ENCODE assay signal across 31 mouse cellular contexts in the genomic region with DNA sequence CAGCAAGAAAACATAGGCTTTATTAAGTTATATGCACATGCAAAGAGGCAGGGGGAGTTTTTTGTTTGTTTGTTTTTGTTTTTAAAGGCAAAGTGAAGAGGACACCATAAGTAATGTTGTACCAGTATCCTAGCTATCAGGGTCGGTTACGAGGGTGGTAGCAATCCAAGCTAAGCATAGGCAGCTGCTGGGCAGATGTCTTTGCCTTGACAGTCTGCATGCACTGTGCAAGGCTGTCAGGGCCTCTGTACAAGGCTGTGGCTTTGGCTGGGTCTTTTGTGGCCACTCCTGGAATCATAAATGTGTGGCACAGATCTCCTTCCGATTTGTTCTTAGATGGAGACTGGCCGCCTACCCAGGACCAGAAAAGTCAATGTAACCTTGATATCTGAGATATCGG.
"Had no signal": no experiment of that assay in that cellular context is flagged by ENCODE, and none has a peak within 500 bp of the region (broad histone marks: within the 10 kb centered on the region; RNA-seq: fewer than 3 reads in every experiment).

No protein-coding gene starts in this region.

- H3K36me3 ChIP-seq: limb, embryonic 10.5 days; limb, embryonic 12.5 days; limb, embryonic 13.5 days; limb, embryonic 15.5 days; liver, embryonic 12.5 days; liver, embryonic 13.5 days; liver, embryonic 15.5 days; lung, embryonic 15.5 days; midbrain, embryonic 10.5 days; midbrain, embryonic 12.5 days; midbrain, embryonic 13.5 days; midbrain, embryonic 15.5 days; neural tube, embryonic 12.5 days had no signal

- H3K9ac ChIP-seq: limb, embryonic 12.5 days; limb, embryonic 13.5 days; limb, embryonic 15.5 days; liver, embryonic 12.5 days; liver, embryonic 13.5 days; liver, embryonic 14.5 days; liver, embryonic 15.5 days; liver, postnatal 0 days; lung, embryonic 14.5 days; lung, embryonic 15.5 days; midbrain, embryonic 12.5 days; midbrain, embryonic 13.5 days; midbrain, embryonic 15.5 days; neural tube, embryonic 12.5 days had no signal

- H3K27ac ChIP-seq: limb, embryonic 10.5 days; limb, embryonic 12.5 days; limb, embryonic 13.5 days; limb, embryonic 15.5 days; liver, embryonic 12.5 days; liver, embryonic 13.5 days; liver, embryonic 14.5 days; liver, embryonic 15.5 days; lung, embryonic 15.5 days; macrophage; midbrain, embryonic 10.5 days; midbrain, embryonic 12.5 days; midbrain, embryonic 13.5 days; midbrain, embryonic 15.5 days; neural tube, embryonic 12.5 days had no signal

- H3K4me2 ChIP-seq: limb, embryonic 12.5 days; limb, embryonic 13.5 days; limb, embryonic 15.5 days; liver, embryonic 11.5 days; liver, embryonic 12.5 days; liver, embryonic 13.5 days; liver, embryonic 15.5 days; lung, embryonic 14.5 days; lung, embryonic 15.5 days; midbrain, embryonic 11.5 days; midbrain, embryonic 12.5 days; midbrain, embryonic 13.5 days; midbrain, embryonic 15.5 days; neural tube, embryonic 12.5 days had no signal

- H3K4me1 ChIP-seq: limb, embryonic 10.5 days; limb, embryonic 12.5 days; liver, embryonic 12.5 days; liver, embryonic 13.5 days; liver, embryonic 15.5 days; lung, embryonic 15.5 days; midbrain, embryonic 10.5 days; midbrain, embryonic 12.5 days; midbrain, embryonic 13.5 days; midbrain, embryonic 15.5 days; neural tube, embryonic 12.5 days had no signal

- ATAC-seq: liver, embryonic 12.5 days; liver, postnatal 0 days; lung, postnatal 0 days; midbrain, embryonic 13.5 days; midbrain, embryonic 15.5 days; midbrain, embryonic 16.5 days had no signal

- H3K4me3 ChIP-seq: limb, embryonic 10.5 days; limb, embryonic 12.5 days; limb, embryonic 13.5 days; limb, embryonic 15.5 days; liver, embryonic 12.5 days; liver, embryonic 13.5 days; liver, embryonic 15.5 days; lung, embryonic 15.5 days; megakaryocyte, embryonic 14.5 days; midbrain, embryonic 10.5 days; midbrain, embryonic 12.5 days; midbrain, embryonic 13.5 days; midbrain, embryonic 15.5 days; neural tube, embryonic 12.5 days had no signal

- H3K27me3 ChIP-seq: limb, embryonic 12.5 days; limb, embryonic 13.5 days; limb, embryonic 15.5 days; liver, embryonic 13.5 days; liver, embryonic 15.5 days; lung, embryonic 15.5 days; midbrain, embryonic 12.5 days; midbrain, embryonic 13.5 days; midbrain, embryonic 15.5 days; neural tube, embryonic 12.5 days had no signal

- DNase-seq: left cerebral cortex, postnatal 4 days; liver; liver, embryonic 13.5 days; liver, postnatal 0 days; lung, adult 18-20 months; lung, adult 2 months; lung, embryonic 14.5 days; lung, postnatal 10 days; lung, postnatal 14 days; lung, postnatal 36 days; lung, postnatal 4 days; midbrain, embryonic 14.5 days had no signal

- H3K9me3 ChIP-seq: limb, embryonic 10.5 days; limb, embryonic 12.5 days; limb, embryonic 13.5 days; limb, embryonic 15.5 days; liver, embryonic 12.5 days; liver, embryonic 13.5 days; liver, embryonic 15.5 days; lung, embryonic 15.5 days; midbrain, embryonic 10.5 days; midbrain, embryonic 12.5 days; midbrain, embryonic 13.5 days; midbrain, embryonic 15.5 days had no signal
